Mouse (Mus musculus) gastrocnemius, postnatal 36 days (tissue): ENCODE measurements around the gene Sec14l3. TPM values are rescaled to one million over a fixed set of nuclear protein-coding genes. Genes with fewer than 3 reads are reported as not detected.
"Not testable (repeated sequence)": the region's sequence is repeated elsewhere in the genome, so short reads cannot be mapped to it uniquely, and the experiment has no call there.

Source experiments
- DNase-seq, 2 experiments: peaks; one replicate each; pipeline ENCODE4 v3.0.0; 2022
- intact Hi-C: fragments of 180-260 bp; cut with DNase I; formaldehyde crosslinking; loops from one replicate; pipeline ENCODE4 v1.15.1; 2025
- total RNA-seq, 2 experiments: library from RNA; stranded (reverse); gene quantifications; 2 replicates each; pipeline ENCODE4 v1.2.3; 2021

Gene Sec14l3
- total RNA-seq, 2 experiments from 2014 or later: not detected

- no peak for DNase-seq
- intact Hi-C loops: no loop called here
These were observed 33.5 kb downstream of the Sec14l3 start for GRCm38 (mm10) chr11:4098120-4098519.

GRCm38 (mm10) chr11:4098816-4099215 lies 34.2 kb downstream of the Sec14l3 start:
- intact Hi-C loops: no loop called here
- no peak for DNase-seq

GRCm38 (mm10) chr11:4099447-4099846 lies 34.8 kb downstream of the Sec14l3 start:
- intact Hi-C loops: no loop called here
- DNase-seq: no peak

- DNase-seq: no peak
- intact Hi-C loops: no loop called here
These were observed 37.2 kb downstream of the Sec14l3 start for GRCm38 (mm10) chr11:4101851-4102250.

- intact Hi-C loops: no loop called here
- DNase-seq: no peak
These were observed 38.9 kb downstream of the Sec14l3 start for GRCm38 (mm10) chr11:4103522-4103921.

- intact Hi-C loops: no loop called here
- DNase-seq: no peak
These were observed 40.3 kb downstream of the Sec14l3 start for GRCm38 (mm10) chr11:4104989-4105388.

GRCm38 (mm10) chr11:4105444-4105843 lies 40.8 kb downstream of the Sec14l3 start:
- intact Hi-C loops: no loop called here
- no peak for DNase-seq

- DNase-seq, intact Hi-C loops: not testable (repeated sequence)
These were observed 43.3 kb downstream of the Sec14l3 start for GRCm38 (mm10) chr11:4107901-4108300.

GRCm38 (mm10) chr11:4108691-4109090 lies 44.0 kb downstream of the Sec14l3 start:
- no peak for DNase-seq
- intact Hi-C loops: no loop called here

GRCm38 (mm10) chr11:4112033-4112432 lies 47.4 kb downstream of the Sec14l3 start:
- DNase-seq: no peak
- intact Hi-C loops: no loop called here

GRCm38 (mm10) chr11:4112861-4113260 lies 48.2 kb downstream of the Sec14l3 start:
- DNase-seq: no peak
- intact Hi-C loops: no loop called here

- no peak for DNase-seq
- intact Hi-C loops: no loop called here
These were observed 48.9 kb downstream of the Sec14l3 start for GRCm38 (mm10) chr11:4113496-4113895.

- no peak for DNase-seq
- intact Hi-C loops: no loop called here
These were observed 49.3 kb downstream of the Sec14l3 start for GRCm38 (mm10) chr11:4113970-4114369.

GRCm38 (mm10) chr11:4114541-4114940 lies 49.9 kb downstream of the Sec14l3 start:
- intact Hi-C loops: not testable (repeated sequence)

GRCm38 (mm10) chr11:4115407-4115806 lies 50.8 kb downstream of the Sec14l3 start:
- intact Hi-C loops: no loop called here
- no peak for DNase-seq

More at GRCm38 (mm10) chr11:4114541-4114940, 49.9 kb downstream of the Sec14l3 start:
- DNase-seq: not testable (repeated sequence)

- intact Hi-C loops: no loop called here
- no peak for DNase-seq
These were observed 52.0 kb downstream of the Sec14l3 start for GRCm38 (mm10) chr11:4116458-4117141.

- intact Hi-C loops: no loop called here
- no peak for DNase-seq
These were observed 52.9 kb downstream of the Sec14l3 start for GRCm38 (mm10) chr11:4117372-4118071.

GRCm38 (mm10) chr11:4118081-4118921 lies 53.7 kb downstream of the Sec14l3 start:
- DNase-seq: peak; percentile 30 to 49
- intact Hi-C loops: no loop called here

- intact Hi-C loops: no loop called here
- DNase-seq: no peak
These were observed 55.0 kb downstream of the Sec14l3 start for GRCm38 (mm10) chr11:4119635-4120034.

- intact Hi-C loops: loop anchor here (2.0 kb wide), 1 partner anchor 27 kb away; the partner anchor contains the start of gene Mtfp1
- DNase-seq: no peak
These were observed 57.0 kb downstream of the Sec14l3 start for GRCm38 (mm10) chr11:4121691-4122090.

- intact Hi-C loops: loop anchor here (2.0 kb wide), 1 partner anchor 27 kb away; the partner anchor contains the start of gene Mtfp1
- DNase-seq: no peak
These were observed 57.6 kb downstream of the Sec14l3 start for GRCm38 (mm10) chr11:4122226-4122625.
